Mouse (Mus musculus) liver, adult 2 months (tissue): ENCODE measurements around the gene Litaf. TPM values are rescaled to one million over a fixed set of nuclear protein-coding genes. Genes with fewer than 3 reads are reported as not detected.
"Not testable (repeated sequence)": the region's sequence is repeated elsewhere in the genome, so short reads cannot be mapped to it uniquely, and the experiment has no call there.

Source experiments
- DNase-seq: peaks from one replicate; pipeline ENCODE4 v3.0.0-alpha.2; 2011; ENCODE audit warnings: low read depth, low spot score; ENCODE audit errors: extremely low read depth
- H3K27ac ChIP-seq: fragments of 200-500 bp; replicated peaks from 2 replicates; pipeline ENCODE4 v1.5.1; 2012; ENCODE audit warnings: low read depth, mild to moderate bottlenecking, control low read depth, inconsistent platforms, low read length; ENCODE audit not compliant: insufficient read depth
- H3K27me3 ChIP-seq: fragments of 200-500 bp; 2 replicates; pipeline ENCODE4 v1.6.1; 2012; ENCODE audit warnings: mild to moderate bottlenecking, moderate library complexity, low read length, inconsistent platforms; ENCODE audit not compliant: control insufficient read depth, insufficient read depth
- H3K36me3 ChIP-seq: fragments of 200-500 bp; 2 replicates; pipeline ENCODE4 v1.6.1; 2012; ENCODE audit warnings: low read length, inconsistent platforms; ENCODE audit not compliant: control insufficient read depth, insufficient read depth
- H3K4me1 ChIP-seq: fragments of 200-500 bp; 2 replicates; pipeline ENCODE4 v1.6.1; 2011; ENCODE audit warnings: low read length; ENCODE audit not compliant: control insufficient read depth, insufficient read depth
- H3K4me3 ChIP-seq: fragments of 200-500 bp; 2 replicates; pipeline ENCODE4 v1.5.1; 2011; ENCODE audit warnings: low read depth, mild to moderate bottlenecking, control low read depth, low read length, moderate library complexity; ENCODE audit not compliant: insufficient read depth
- H3K79me2 ChIP-seq: fragments of 200-500 bp; 2 replicates; pipeline ENCODE4 v1.6.1; 2012; ENCODE audit warnings: inconsistent platforms, mild to moderate bottlenecking, low read length, moderate library complexity; ENCODE audit not compliant: control insufficient read depth, insufficient read depth
- H3K9ac ChIP-seq: fragments of 200-500 bp; 2 replicates; pipeline ENCODE4 v1.6.1; 2012; ENCODE audit warnings: low read depth, mild to moderate bottlenecking, control low read depth, inconsistent platforms, low read length
- CTCF ChIP-seq: fragments of 200-500 bp; IDR thresholded peaks from 2 replicates; pipeline ENCODE4 v1.5.1; 2011; ENCODE audit warnings: low read depth, low read length, control low read depth
- POLR2A ChIP-seq: fragments of 200-500 bp; IDR thresholded peaks from 2 replicates; pipeline ENCODE4 v1.6.1; 2011; ENCODE audit warnings: low read length, control low read depth; ENCODE audit not compliant: insufficient read depth; ENCODE audit errors: extremely low read depth
- WGBS: fragments of 180-500 bp; shearing (Covaris S2); methylation state at CpG from one replicate; pipeline ENCODE4 v1.1.7; 2018; 5-methylcytosine and 5-hydroxymethylcytosine counted together
- polyA plus RNA-seq: library from polyadenylated mRNA; depleted of rRNA; stranded (reverse); fragments of >200 nt; gene quantifications from 2 replicates; pipeline ENCODE4 v1.2.3, GENCODE M21; 2012
- total RNA-seq: library from RNA; depleted of rRNA; stranded (reverse); fragments of >200 nt; gene quantifications from 2 replicates; pipeline ENCODE4 v1.2.3, GENCODE M21; 2014

The Litaf gene
- total and polyA plus RNA-seq, 2 experiments, result 27.4 to 161 TPM

- DNase-seq, result no peak
Observed at GRCm38 (mm10) chr16:11014407-11014806, 51.5 kb downstream of the Litaf start.

GRCm38 (mm10) chr16:11013464-11014147 is 52.4 kb downstream of the Litaf start:
- H3K27me3 ChIP-seq, DNase-seq, H3K9ac ChIP-seq, H3K27ac ChIP-seq, H3K79me2 ChIP-seq, H3K36me3 ChIP-seq, H3K4me3 ChIP-seq: not testable (repeated sequence)
- peaks cover 20% of the 10 kb centered on the region for H3K4me1 ChIP-seq
- 98% methylated on average over 11 of the region's 19 CpGs for WGBS

More at GRCm38 (mm10) chr16:11014407-11014806, 51.5 kb downstream of the Litaf start:
- H3K27ac ChIP-seq, result no peak overlapping the region
- 82% methylated on average over 3 of the region's 3 CpGs for WGBS
- no peaks in the 10 kb centered on the region for H3K79me2 ChIP-seq
- H3K4me1 ChIP-seq, result peaks cover 20% of the 10 kb centered on the region
- H3K4me3 ChIP-seq, result no peak overlapping the region
- H3K36me3 ChIP-seq, result no peaks in the 10 kb centered on the region
- H3K27me3 ChIP-seq, result no peaks in the 10 kb centered on the region
- TF ChIP-seq POLR2A, result no peak
- TF ChIP-seq CTCF, result no peak
- no peak overlapping the region for H3K9ac ChIP-seq

GRCm38 (mm10) chr16:11012571-11013463 is 53.1 kb downstream of the Litaf start:
- Histone ChIP-seq H3K27ac (no peak overlapping the region), H3K27me3 (no peaks in the 10 kb centered on the region), H3K9ac (no peak overlapping the region), H3K36me3 (no peaks in the 10 kb centered on the region), H3K4me3 (no peak overlapping the region), H3K79me2 (no peaks in the 10 kb centered on the region), H3K4me1 (peaks cover 20% of the 10 kb centered on the region)
- TF ChIP-seq POLR2A (no peak), CTCF (no peak)
- DNase-seq, result no peak
- WGBS, result 78% methylated on average over 11 of the region's 11 CpGs

GRCm38 (mm10) chr16:11011939-11012338 is 54.0 kb downstream of the Litaf start:
- TF ChIP-seq CTCF (no peak), POLR2A (no peak)
- 86% methylated on average over 4 of the region's 4 CpGs for whole genome bisulfite sequencing
- Histone ChIP-seq H3K36me3 (no peaks in the 10 kb centered on the region), H3K27ac (no peak overlapping the region), H3K4me1 (peaks cover 20% of the 10 kb centered on the region), H3K79me2 (no peaks in the 10 kb centered on the region), H3K4me3 (no peak overlapping the region), H3K9ac (no peak overlapping the region), H3K27me3 (no peaks in the 10 kb centered on the region)
- DNase-seq, result no peak

GRCm38 (mm10) chr16:11011206-11011605 is 54.8 kb downstream of the Litaf start:
- Histone ChIP-seq H3K27me3 (no peaks in the 10 kb centered on the region), H3K9ac (no peak overlapping the region), H3K4me1 (peaks cover 20% of the 10 kb centered on the region), H3K27ac (peak overlapping the region; percentile 85), H3K79me2 (no peaks in the 10 kb centered on the region), H3K36me3 (no peaks in the 10 kb centered on the region), H3K4me3 (no peak overlapping the region)
- no peak for TF ChIP-seq POLR2A
- no peak for TF ChIP-seq CTCF
- DNase-seq, result peak; percentile 98
- WGBS, result 24% methylated on average over 2 of the region's 2 CpGs

GRCm38 (mm10) chr16:11010270-11010669 is 55.7 kb downstream of the Litaf start:
- no peaks in the 10 kb centered on the region for H3K36me3 ChIP-seq
- no peak overlapping the region for H3K4me3 ChIP-seq
- H3K27me3 ChIP-seq, result no peaks in the 10 kb centered on the region
- H3K9ac ChIP-seq, result no peak overlapping the region
- TF ChIP-seq CTCF (no peak), POLR2A (no peak)
- peak overlapping the region; percentile 85 for H3K27ac ChIP-seq
- H3K4me1 ChIP-seq, result peaks cover 20% of the 10 kb centered on the region
- no peak for DNase-seq
- WGBS, result 49% methylated on average over 4 of the region's 4 CpGs
- no peaks in the 10 kb centered on the region for H3K79me2 ChIP-seq
